Mouse (Mus musculus) MEL (cell line): Measurements from ENCODE around the gene Nat8l. TPM values are rescaled to one million over a fixed set of nuclear protein-coding genes. Genes with fewer than 3 reads are reported as not detected.

Experiments used
- DNase-seq: peaks from one replicate; pipeline ENCODE4 v3.0.0; 2011; ENCODE audit warnings: low read depth, low spot score
- H3K27ac ChIP-seq: 2 replicates; pipeline ENCODE4 v1.5.1; 2012; ENCODE audit warnings: low read depth, mild to moderate bottlenecking, control low read depth, low read length, moderate library complexity; ENCODE audit not compliant: control insufficient read depth
- H3K27me3 ChIP-seq, 2 experiments: fragments of 150-350 bp in 1 of 2; sonication (generic) in 1 of 2; 2 replicates each; pipeline ENCODE4 v1.6.1; 2012; ENCODE audit warnings: low read length in 2 of 2, mild to moderate bottlenecking in 2 of 2, improper control_type of control experiment in 1 of 2, moderate library complexity in 1 of 2; ENCODE audit not compliant: insufficient read depth in 2 of 2, control insufficient read depth in 1 of 2
- H3K36me3 ChIP-seq, 2 experiments: 2 replicates each; pipeline ENCODE4 v1.6.1; 2012 to 2014; ENCODE audit warnings: low read length in 2 of 2, improper control_type of control experiment in 1 of 2, inconsistent platforms in 1 of 2, mild to moderate bottlenecking in 1 of 2; ENCODE audit not compliant: insufficient read depth in 2 of 2, control insufficient read depth in 1 of 2
- H3K4me1 ChIP-seq, 2 experiments: fragments of 150-350 bp in 1 of 2; sonication (generic) in 1 of 2; 2 replicates each; pipeline ENCODE4 v1.6.1; 2012; ENCODE audit warnings: low read length in 2 of 2, improper control_type of control experiment in 1 of 2, mild to moderate bottlenecking in 1 of 2; ENCODE audit not compliant: insufficient read depth in 2 of 2, control insufficient read depth in 1 of 2
- H3K4me3 ChIP-seq, 2 experiments: fragments of 150-350 bp in 1 of 2; sonication (generic) in 1 of 2; 2 replicates each; pipeline ENCODE4 v1.5.1; 2012; ENCODE audit warnings: low read depth in 2 of 2, low read length in 2 of 2, mild to moderate bottlenecking in 2 of 2, moderate library complexity in 2 of 2, control low read depth in 1 of 2, improper control_type of control experiment in 1 of 2; ENCODE audit not compliant: control insufficient read depth in 1 of 2, insufficient read depth in 1 of 2
- H3K79me2 ChIP-seq: 2 replicates; pipeline ENCODE4 v1.6.1; 2012; ENCODE audit warnings: mild to moderate bottlenecking, low read length, moderate library complexity; ENCODE audit not compliant: control insufficient read depth, poor library complexity, insufficient read depth
- H3K9ac ChIP-seq: 2 replicates; pipeline ENCODE4 v1.6.1; 2012; ENCODE audit warnings: low read depth, mild to moderate bottlenecking, control low read depth, low read length, moderate library complexity; ENCODE audit not compliant: control insufficient read depth, poor library complexity, severe bottlenecking
- H3K9me3 ChIP-seq: fragments of 150-350 bp; sonication (generic); replicated peaks from 2 replicates; pipeline ENCODE4 v1.6.1; 2012; ENCODE audit warnings: mild to moderate bottlenecking, low read length, improper control_type of control experiment, moderate library complexity; ENCODE audit not compliant: insufficient read depth
- CHD1 ChIP-seq: IDR thresholded peaks from 2 replicates; pipeline ENCODE4 v1.6.1; 2012; ENCODE audit warnings: low read depth, mild to moderate bottlenecking, inconsistent platforms, low read length, improper control_type of control experiment
- CHD2 ChIP-seq: IDR thresholded peaks from 2 replicates; pipeline ENCODE4 v1.6.1; 2011; ENCODE audit warnings: low read length, improper control_type of control experiment
- ELF1 ChIP-seq: IDR thresholded peaks from 2 replicates; pipeline ENCODE4 v1.6.1; 2014; ENCODE audit warnings: low read depth, mild to moderate bottlenecking, inconsistent platforms, low read length, improper control_type of control experiment, moderate library complexity
- EP300 ChIP-seq, 2 experiments: IDR thresholded peaks; 2 replicates each; pipeline ENCODE4 v1.6.1; 2011; ENCODE audit warnings: improper control_type of control experiment in 2 of 2, low read length in 2 of 2, low read depth in 1 of 2, mild to moderate bottlenecking in 1 of 2
- ETS1 ChIP-seq: IDR thresholded peaks from 2 replicates; pipeline ENCODE4 v1.6.1; 2012; ENCODE audit warnings: low read depth, mild to moderate bottlenecking, inconsistent platforms, low read length, improper control_type of control experiment, moderate library complexity
- GATA1 ChIP-seq: IDR thresholded peaks from 2 replicates; pipeline ENCODE4 v1.6.1; 2011; ENCODE audit warnings: low read depth, low read length, improper control_type of control experiment
- JUND ChIP-seq: IDR thresholded peaks from 2 replicates; pipeline ENCODE4 v1.6.1; 2011; ENCODE audit warnings: low read depth, mild to moderate bottlenecking, improper control_type of control experiment, low read length
- KAT2A ChIP-seq: conservative IDR thresholded peaks from 2 replicates; pipeline ENCODE4 v1.6.1; 2012; ENCODE audit warnings: low read depth, low read length, improper control_type of control experiment, inconsistent platforms
- MEF2A ChIP-seq: IDR thresholded peaks from 2 replicates; pipeline ENCODE4 v1.6.1; 2014; ENCODE audit warnings: low read depth, mild to moderate bottlenecking, inconsistent platforms, low read length, improper control_type of control experiment; ENCODE audit not compliant: poor library complexity, insufficient replicate concordance, severe bottlenecking; ENCODE audit errors: extremely low read depth
- MYB ChIP-seq: IDR thresholded peaks from 2 replicates; pipeline ENCODE4 v1.6.1; 2011; ENCODE audit warnings: mild to moderate bottlenecking, low read depth, low read length, improper control_type of control experiment
- MYC ChIP-seq: IDR thresholded peaks from 2 replicates; pipeline ENCODE4 v1.6.1; 2011; ENCODE audit warnings: low read depth, mild to moderate bottlenecking, low read length, improper control_type of control experiment, moderate library complexity
- NELFE ChIP-seq: IDR thresholded peaks from 2 replicates; pipeline ENCODE4 v1.6.1; 2011; ENCODE audit warnings: low read depth, low read length, improper control_type of control experiment
- NRF1 ChIP-seq: IDR thresholded peaks from 2 replicates; pipeline ENCODE4 v1.6.1; 2014; ENCODE audit warnings: low read depth, mild to moderate bottlenecking, inconsistent platforms, low read length, improper control_type of control experiment, moderate library complexity; ENCODE audit not compliant: poor library complexity, insufficient read depth, severe bottlenecking
- POLR2A ChIP-seq, 2 experiments: IDR thresholded peaks; 2 replicates each; pipeline ENCODE4 v1.6.1; 2011 to 2012; ENCODE audit warnings: low read length in 2 of 2, mild to moderate bottlenecking in 2 of 2, control low read depth in 1 of 2, improper control_type of control experiment in 1 of 2, low read depth in 1 of 2, moderate library complexity in 1 of 2; ENCODE audit not compliant: control insufficient read depth in 1 of 2, insufficient read depth in 1 of 2, poor library complexity in 1 of 2
- POLR2AphosphoS2 ChIP-seq: IDR thresholded peaks from 2 replicates; pipeline ENCODE4 v1.6.1; 2011; ENCODE audit warnings: low read length, improper control_type of control experiment
- POLR2AphosphoS5 ChIP-seq: IDR thresholded peaks from 2 replicates; pipeline ENCODE4 v1.6.1; 2012; ENCODE audit warnings: low read depth, borderline replicate concordance, mild to moderate bottlenecking, inconsistent platforms, low read length, moderate library complexity, mixed read lengths
- RAD21 ChIP-seq: IDR thresholded peaks from 2 replicates; pipeline ENCODE4 v1.6.1; 2011; ENCODE audit warnings: mild to moderate bottlenecking, low read depth, low read length, improper control_type of control experiment
- RCOR1 ChIP-seq: IDR thresholded peaks from 2 replicates; pipeline ENCODE4 v1.6.1; 2012; ENCODE audit warnings: low read depth, mild to moderate bottlenecking, inconsistent platforms, low read length, improper control_type of control experiment
- SIN3A ChIP-seq: IDR thresholded peaks from 2 replicates; pipeline ENCODE4 v1.6.1; 2012; ENCODE audit warnings: low read length, improper control_type of control experiment, inconsistent platforms
- SMC3 ChIP-seq: IDR thresholded peaks from 2 replicates; pipeline ENCODE4 v1.6.1; 2011; ENCODE audit warnings: low read depth, low read length, improper control_type of control experiment
- TAL1 ChIP-seq: IDR thresholded peaks from 2 replicates; pipeline ENCODE4 v1.6.1; 2012; ENCODE audit warnings: mild to moderate bottlenecking, inconsistent platforms, low read length, moderate library complexity, mixed read lengths
- TBP ChIP-seq: IDR thresholded peaks from 2 replicates; pipeline ENCODE4 v1.8.0; 2011; ENCODE audit warnings: low read depth, low read length, improper control_type of control experiment
- TCF12 ChIP-seq: IDR thresholded peaks from 2 replicates; pipeline ENCODE4 v1.6.1; 2014; ENCODE audit warnings: low read depth, mild to moderate bottlenecking, inconsistent platforms, low read length, improper control_type of control experiment, moderate library complexity
- USF1 ChIP-seq: IDR thresholded peaks from 2 replicates; pipeline ENCODE4 v1.6.1; 2014; ENCODE audit warnings: low read depth, mild to moderate bottlenecking, inconsistent platforms, low read length, improper control_type of control experiment, moderate library complexity
- USF2 ChIP-seq, 2 experiments: IDR thresholded peaks; 2 replicates each; pipeline ENCODE4 v1.6.1; 2011 to 2012; ENCODE audit warnings: improper control_type of control experiment in 2 of 2, low read length in 2 of 2, borderline replicate concordance in 1 of 2, inconsistent platforms in 1 of 2, low read depth in 1 of 2, mild to moderate bottlenecking in 1 of 2; ENCODE audit not compliant: insufficient read depth in 1 of 2
- ZC3H11A ChIP-seq: IDR thresholded peaks from 2 replicates; pipeline ENCODE4 v1.6.1; 2012; ENCODE audit warnings: low read depth, mild to moderate bottlenecking, inconsistent platforms, low read length, improper control_type of control experiment
- ZKSCAN1 ChIP-seq: IDR thresholded peaks from 2 replicates; pipeline ENCODE4 v1.6.1; 2012; ENCODE audit warnings: low read depth, mild to moderate bottlenecking, inconsistent platforms, low read length, improper control_type of control experiment, moderate library complexity
- ZMIZ1 ChIP-seq: IDR thresholded peaks from 2 replicates; pipeline ENCODE4 v1.6.1; 2012; ENCODE audit warnings: low read depth, mild to moderate bottlenecking, inconsistent platforms, low read length, improper control_type of control experiment, moderate library complexity
- ZNF384 ChIP-seq: IDR thresholded peaks from 2 replicates; pipeline ENCODE4 v1.6.1; 2012; ENCODE audit warnings: low read depth, mild to moderate bottlenecking, inconsistent platforms, low read length, improper control_type of control experiment
- polyA plus RNA-seq, 2 experiments: library from polyadenylated mRNA; stranded (reverse) in 1 of 2; unstranded in 1 of 2; fragments of >175 nt in 1 of 2; fragments of >200 nt in 1 of 2; gene quantifications; 2 replicates each; pipeline versions ENCODE4 v1.2.1 to v1.2.4; 2012; ENCODE audit warnings: low replicate concordance in 2 of 2, low read depth in 1 of 2; ENCODE audit not compliant: insufficient read length in 2 of 2, insufficient read depth in 1 of 2, missing spikeins in 1 of 2
- total RNA-seq: library from RNA; depleted of rRNA; stranded (reverse); fragments of 300-350 nt; gene quantifications from 2 replicates; pipeline ENCODE4 v1.2.3, GENCODE M21; 2012

The Nat8l gene
- total and polyA plus RNA-seq, 3 experiments = not detected

DNA sequence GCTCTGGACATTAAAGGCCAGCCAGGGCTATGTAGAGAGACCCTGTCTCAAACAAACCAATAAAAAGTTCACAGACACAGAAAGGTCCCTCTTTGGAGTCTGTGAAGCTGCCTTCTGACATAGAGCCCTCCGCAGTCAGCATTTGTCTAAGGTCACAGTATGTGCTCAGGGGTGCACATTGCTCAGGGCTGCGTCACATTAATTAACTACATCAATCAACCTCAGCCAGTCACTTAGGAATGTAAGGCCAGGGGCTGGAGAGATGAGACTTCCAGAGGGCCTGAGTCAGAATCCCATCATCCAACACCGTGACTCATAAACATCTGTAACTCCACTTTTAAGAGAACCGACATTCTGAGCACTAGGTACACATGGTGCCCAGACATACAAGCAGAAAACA lies 39.9 kb upstream of the Nat8l start:
- Histone ChIP-seq H3K4me3 (no peak overlapping the region), H3K36me3 (no peaks in the 10 kb centered on the region), H3K9me3 (no peaks in the 10 kb centered on the region), H3K27me3 (peaks cover 2 to 4% of the 10 kb centered on the region in 2 experiments; a peak in 3 of 4 replicates), H3K79me2 (no peaks in the 10 kb centered on the region), H3K9ac (no peak overlapping the region), H3K4me1 (no peaks in the 10 kb centered on the region), H3K27ac (no peak overlapping the region)
- TF ChIP-seq USF2 (IDR thresholded peaks at IDR 0.05; ENCODE audit: borderline replicate concordance in 1 of 2, insufficient read depth in 1 of 2, low read depth in 1 of 2, low read length in 2 of 2) (no peak), POLR2A (IDR thresholded peaks at IDR 0.05; ENCODE audit: control insufficient read depth in 1 of 2, insufficient read depth in 1 of 2, low read depth in 1 of 2, low read length in 2 of 2, poor library complexity in 1 of 2) (no peak), RCOR1 (no peak), CHD2 (no peak), POLR2AphosphoS2 (no peak), TAL1 (no peak), SIN3A (no peak), SMC3 (no peak), KAT2A (no peak), ZNF384 (no peak), GATA1 (no peak), ZMIZ1 (no peak), RAD21 (no peak), USF1 (no peak), NRF1 (no peak), EP300 (IDR thresholded peaks at IDR 0.05; ENCODE audit: low read depth in 1 of 2, low read length in 2 of 2) (no peak), TCF12 (no peak)
- no peak for DNase-seq

DNA sequence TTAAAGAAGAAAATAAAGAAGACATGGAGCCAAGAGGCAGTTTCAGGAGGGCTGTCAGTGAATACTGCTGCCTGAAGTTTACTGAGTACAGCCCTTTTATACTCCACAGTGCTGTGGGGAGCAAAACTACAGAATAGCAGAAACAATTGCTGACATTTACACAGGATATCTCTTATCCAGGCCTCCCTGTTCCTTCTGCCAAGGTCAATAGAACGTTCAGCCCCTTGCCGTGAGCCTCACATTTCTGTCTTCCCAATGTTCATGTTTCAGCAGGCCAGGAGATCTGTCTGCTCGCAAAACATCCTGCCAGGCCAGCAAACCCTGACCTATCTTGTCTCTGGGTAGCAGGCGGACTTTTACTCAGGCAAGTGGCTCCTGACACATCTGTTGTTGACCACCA lies 36.4 kb upstream of the Nat8l start:
- H3K4me3 ChIP-seq = no peak overlapping the region
- no peaks in the 10 kb centered on the region for H3K9me3 ChIP-seq
- no peaks in the 10 kb centered on the region for H3K4me1 ChIP-seq
- H3K27me3 ChIP-seq = peaks cover 5 to 8% of the 10 kb centered on the region in 2 experiments
- no peaks in the 10 kb centered on the region for H3K36me3 ChIP-seq
- H3K79me2 ChIP-seq = no peaks in the 10 kb centered on the region
- TF ChIP-seq JUND (no peak), ZKSCAN1 (no peak), MEF2A (no peak), MYC (no peak), POLR2AphosphoS2 (no peak), USF1 (no peak), EP300 (IDR thresholded peaks at IDR 0.05; ENCODE audit: low read depth in 1 of 2, low read length in 2 of 2) (no peak), CHD1 (no peak), ELF1 (no peak), ZC3H11A (no peak), POLR2AphosphoS5 (no peak), SMC3 (no peak), NELFE (no peak), NRF1 (no peak), MYB (no peak), RCOR1 (no peak), TBP (no peak), TAL1 (no peak), ETS1 (no peak)
- H3K9ac ChIP-seq = no peak overlapping the region
- no peak overlapping the region for H3K27ac ChIP-seq
- DNase-seq = no peak
